7 mouse cellular contexts compared by ENCODE assay signal in the genomic region with DNA sequence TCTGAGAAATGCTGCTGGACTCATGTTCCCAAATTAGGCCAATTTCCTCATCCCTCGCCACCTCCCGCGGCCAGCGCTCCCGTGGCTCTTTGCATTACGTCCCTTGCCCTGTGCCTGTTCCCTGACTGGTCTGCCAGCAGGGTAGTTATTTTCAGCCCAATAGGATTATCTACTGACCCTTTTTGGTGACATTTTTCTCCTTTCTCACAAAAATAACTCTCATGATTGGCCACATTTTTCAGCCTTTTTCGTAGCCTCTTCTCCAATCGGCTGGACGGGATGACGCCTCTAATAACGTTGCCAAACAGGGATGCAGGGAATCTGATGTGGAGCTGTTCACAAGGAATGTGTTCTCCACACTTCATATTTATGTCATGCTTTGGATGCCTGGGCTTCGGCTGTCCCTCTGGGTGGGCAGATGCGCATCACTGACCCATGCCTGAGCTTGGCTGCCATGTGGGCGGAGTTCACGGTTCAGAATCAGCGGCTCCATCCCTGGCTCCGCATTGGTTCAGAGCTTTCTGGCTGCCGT. TPM values are rescaled to one million over a fixed set of nuclear protein-coding genes. Genes with fewer than 3 reads are reported as not detected.
DNase-seq lines count a peak whose midpoint lies in the region; ATAC-seq lines count a peak whose summit lies in the region.

No protein-coding gene starts in this region.

- peak; percentile 70 for DNase-seq in cerebellum, adult 11-12 months
- DNase-seq in cerebellum, postnatal 10 days: peak; percentile 56 to 61
- DNase-seq in right cerebral cortex, adult 18-20 months: no peak
- DNase-seq in right cerebral cortex, postnatal 10 days (ENCODE audit: low spot score in 2 of 2): no peak

- H3K9ac ChIP-seq in heart, embryonic 15.5 days: peak overlapping the region; percentile 37; the same call in 1 of the 2 replicates
- H3K9ac ChIP-seq in limb, embryonic 15.5 days: no peak overlapping the region

- H3K4me2 ChIP-seq in heart, embryonic 15.5 days: peak overlapping the region; percentile 47
- H3K4me2 ChIP-seq in limb, embryonic 15.5 days: no peak overlapping the region

- peak overlapping the region; percentile 83 for H3K27ac ChIP-seq in heart, embryonic 15.5 days
- H3K27ac ChIP-seq in limb, embryonic 15.5 days: peak overlapping the region; percentile 14; the same call in 1 of the 2 replicates

- no peaks in the 10 kb centered on the region for H3K9me3 ChIP-seq in heart, embryonic 15.5 days (replicated peaks)
- no peaks in the 10 kb centered on the region for H3K9me3 ChIP-seq in limb, embryonic 15.5 days

- H3K4me3 ChIP-seq in heart, embryonic 15.5 days: 0 out of 2 replicates have a peak overlapping the region, but pooled peaks have one; percentile 11
- H3K4me3 ChIP-seq in limb, embryonic 15.5 days: no peak overlapping the region

- H3K27me3 ChIP-seq in heart, embryonic 15.5 days: no peaks in the 10 kb centered on the region
- H3K27me3 ChIP-seq in limb, embryonic 15.5 days: no peaks in the 10 kb centered on the region

- H3K4me1 ChIP-seq in heart, embryonic 15.5 days (replicated peaks): peaks cover 39% of the 10 kb centered on the region
- peaks cover 6% of the 10 kb centered on the region for H3K4me1 ChIP-seq in limb, embryonic 15.5 days

- WGBS in heart, embryonic 15.5 days: 26% methylated on average over 18 of the region's 18 CpGs
- WGBS in limb, embryonic 15.5 days: 45% methylated on average over 18 of the region's 18 CpGs

- peaks cover 6% of the 10 kb centered on the region for H3K36me3 ChIP-seq in heart, embryonic 15.5 days
- peaks cover 19% of the 10 kb centered on the region for H3K36me3 ChIP-seq in limb, embryonic 15.5 days

- ATAC-seq in heart, embryonic 15.5 days (replicated peaks; ENCODE audit: insufficient number of reproducible peaks, insufficient read depth, low FRiP score, low read depth): peak; percentile 68
- ATAC-seq in limb, embryonic 15.5 days (ENCODE audit: insufficient number of reproducible peaks, low FRiP score, low TSS enrichment, low read depth): 0 out of 2 replicates have a peak, but pooled peaks have one; percentile 30
- no peak for ATAC-seq in frontal cortex, adult (ENCODE audit: low TSS enrichment)

RNA-seq across cellular contexts. Expression of gene Ift43, which starts 9.3 kb away (rescaled TPM):
- 106 and 130 TPM in 2 replicates for polyA plus RNA-seq in heart, embryonic 15.5 days (2015; fragmentation: Nextera tagmentation; extraction: Ambion mirVana)
- 74.7 and 78.3 TPM in 2 replicates for polyA plus RNA-seq in limb, embryonic 15.5 days (2015; fragmentation: Nextera tagmentation; extraction: Ambion mirVana)

RNA-seq across cellular contexts. Expression of gene Tgfb3, which starts 12.8 kb away (rescaled TPM):
- polyA plus RNA-seq in heart, embryonic 15.5 days (2015; fragmentation: Nextera tagmentation; extraction: Ambion mirVana): 22.2 and 31.9 TPM in 2 replicates
- 102 and 104 TPM in 2 replicates for polyA plus RNA-seq in limb, embryonic 15.5 days (2015; fragmentation: Nextera tagmentation; extraction: Ambion mirVana)

Comparison
In these comparisons a context has a peak if more than half of its experiments do, and no peak if none do; other contexts are left out.
1. DNase-seq: peak in cerebellum, adult 11-12 months (single experiment) and cerebellum, postnatal 10 days (2 of 2); none in right cerebral cortex, adult 18-20 months (single experiment) and right cerebral cortex, postnatal 10 days (0 of 2).